Mouse (Mus musculus) adrenal gland, adult (tissue): ENCODE measurements around the gene Nmt1.

Experiments used
- DNase-seq, 2 experiments: peaks; one replicate each; pipeline ENCODE4 v3.0.0; 2022 to 2023; ENCODE audit warnings: low spot score in 1 of 2; ENCODE audit not compliant: inconsistent age in 2 of 2

Gene Nmt1

DNA sequence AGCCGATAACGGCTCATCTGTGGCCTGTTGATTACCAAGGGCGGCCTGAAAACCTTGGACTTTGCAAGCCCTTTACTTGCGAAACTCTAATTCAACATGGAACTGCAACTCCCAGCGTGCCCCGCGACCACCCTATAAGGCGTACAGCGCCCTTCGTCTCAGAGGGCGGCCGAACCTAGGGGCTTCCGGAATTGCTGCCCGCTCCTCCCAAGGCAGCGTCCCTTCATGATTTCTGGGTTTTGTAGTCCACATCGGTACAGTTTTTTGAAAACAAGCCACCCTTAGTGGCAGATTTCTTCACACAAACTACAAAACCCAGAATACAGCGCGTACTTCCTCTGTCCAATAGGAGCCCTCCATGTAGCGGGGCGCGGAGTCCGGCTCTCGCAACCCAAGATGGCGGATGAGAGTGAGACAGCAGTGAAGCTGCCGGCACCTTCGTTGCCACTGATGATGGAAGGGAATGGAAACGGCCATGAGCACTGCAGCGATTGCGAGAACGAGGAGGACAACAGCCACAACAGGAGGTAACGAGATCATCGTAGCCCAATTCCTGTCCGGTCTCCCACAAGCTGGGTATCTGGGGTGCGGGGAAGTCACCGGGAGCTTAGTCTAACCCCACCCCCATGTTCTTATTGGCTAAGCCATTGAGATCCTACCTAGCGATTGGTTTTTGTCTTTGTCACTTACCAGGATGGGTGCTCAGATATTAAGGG, at the start of gene Nmt1, which contains the start of gene Dcakd:
Gene Nmt1 (plus strand): TSS at position 15 of the 716 bp plus-strand sequence.
Gene Dcakd (minus strand): TSS at position 158 of the 716 bp plus-strand sequence.
- peak; percentile 96 to 99 for DNase-seq

GRCm38 (mm10) chr11:102981151-102981890, 46.7 kb upstream of the Nmt1 start:
- peak; percentile 51 to 86 for DNase-seq

DNA sequence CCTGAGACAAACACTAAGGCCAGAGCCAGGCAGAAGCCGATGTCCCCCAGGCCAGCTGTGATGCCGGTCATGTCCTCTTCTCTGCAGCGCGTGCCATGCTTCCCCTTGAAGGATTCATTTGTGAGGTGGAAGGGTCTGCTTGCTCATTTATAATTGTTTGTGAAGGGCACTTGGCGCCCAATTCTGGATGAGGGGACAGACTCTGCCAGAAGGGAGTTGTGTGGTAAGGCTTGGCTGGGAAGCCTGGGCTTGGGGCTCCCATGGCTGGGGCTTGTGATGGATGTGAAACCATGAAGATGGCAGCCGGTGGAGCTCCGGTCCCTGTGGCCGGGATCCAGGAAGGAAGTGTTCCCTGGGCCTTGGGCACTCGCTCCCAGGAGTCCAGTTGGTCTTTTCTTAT, 43.9 kb upstream of the Nmt1 start:
- DNase-seq = peak in 1 of 2 experiments; percentile 19

DNA sequence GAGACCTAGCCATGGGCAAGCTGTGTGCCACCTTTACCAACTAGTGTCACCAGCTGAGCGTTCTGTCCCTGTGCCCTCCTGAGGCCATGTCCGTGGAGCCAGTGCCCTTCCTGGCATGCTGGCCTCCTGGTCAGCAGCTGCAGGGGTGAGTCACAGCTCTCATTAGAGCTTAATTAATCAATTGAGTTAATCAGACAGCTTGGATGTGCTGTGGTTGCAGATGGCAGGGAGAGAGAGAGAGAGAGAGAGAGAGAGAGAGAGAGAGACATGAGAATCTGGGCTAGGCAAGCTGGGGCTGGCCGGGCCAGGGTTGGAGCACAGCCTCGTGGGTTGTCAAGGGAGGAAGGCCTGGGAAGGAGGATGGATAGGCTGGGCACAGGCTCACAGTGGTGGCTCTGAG, 43.4 kb upstream of the Nmt1 start:
- DNase-seq = peak in 1 of 2 experiments; percentile 54

GRCm38 (mm10) chr11:102985160-102985559, 42.8 kb upstream of the Nmt1 start:
- DNase-seq = no peak

DNA sequence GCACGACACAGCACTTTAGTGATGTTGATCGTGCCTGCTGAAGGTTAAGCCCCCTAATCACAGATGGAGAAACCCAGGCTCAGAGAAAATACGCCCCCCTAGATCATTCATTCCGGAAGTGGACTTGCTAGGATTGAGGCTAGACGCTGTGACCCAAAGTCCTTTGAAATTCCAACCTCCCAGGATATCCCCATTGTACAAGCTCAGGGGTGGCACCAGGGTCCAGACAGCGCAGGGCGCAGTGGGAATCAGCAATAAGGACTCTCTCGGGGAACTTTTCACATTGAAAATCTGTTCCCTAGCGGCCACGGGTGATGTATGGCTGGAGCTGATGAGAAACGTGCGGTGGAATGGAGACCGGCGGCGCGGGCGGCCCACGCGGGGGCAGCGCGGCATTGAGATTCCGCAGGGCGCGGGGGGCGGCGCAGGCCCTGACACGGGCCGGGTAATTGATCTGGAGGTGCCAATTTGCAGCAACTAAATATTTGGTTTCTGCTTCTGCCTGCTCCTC, 38.3 kb upstream of the Nmt1 start:
- no peak for DNase-seq

- peak; percentile 75 to 82 for DNase-seq
Measured at GRCm38 (mm10) chr11:102990152-102990663, 37.8 kb upstream of the Nmt1 start.

DNA sequence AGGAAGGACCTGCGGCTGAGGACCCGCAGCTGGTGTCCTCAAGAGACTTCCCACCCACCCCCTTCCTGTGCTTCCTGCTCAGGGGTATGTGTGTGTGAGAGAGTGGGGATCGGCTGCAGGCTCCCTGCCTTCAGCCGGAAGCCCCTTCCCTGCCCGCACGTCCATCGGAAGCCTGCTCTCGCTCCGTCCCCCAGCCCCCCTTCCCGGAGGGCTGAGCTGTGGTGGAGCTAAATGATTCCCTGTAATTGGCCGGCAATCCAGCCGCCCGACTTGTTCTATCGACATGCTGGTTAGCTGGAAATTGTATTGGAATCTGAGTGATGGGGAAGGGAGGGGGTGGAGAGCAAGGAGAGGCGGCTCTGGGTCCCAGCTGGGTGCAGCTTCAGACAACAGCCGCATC, 36.3 kb upstream of the Nmt1 start:
- no peak for DNase-seq

DNA sequence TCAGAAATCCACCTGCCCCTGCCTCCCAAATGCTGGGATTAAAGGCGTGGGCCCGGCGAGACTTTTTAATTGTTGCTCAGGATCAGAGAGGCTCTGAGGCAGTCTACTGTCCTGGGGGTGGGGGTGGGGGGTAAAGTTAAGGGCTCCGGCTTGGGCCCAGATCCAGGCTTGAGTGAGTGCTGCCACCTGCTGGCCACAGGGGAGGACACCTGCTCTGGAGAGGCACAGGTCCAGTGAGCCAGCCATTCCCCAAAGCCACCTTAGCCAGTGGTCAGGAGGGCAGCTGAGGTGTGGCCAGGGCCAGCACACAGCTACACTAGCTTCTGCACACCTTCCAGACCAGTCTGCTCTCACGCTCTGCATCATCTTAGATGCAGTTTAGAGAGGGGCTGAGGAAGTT, 35.0 kb upstream of the Nmt1 start:
- peak; percentile 74 to 88 for DNase-seq

DNA sequence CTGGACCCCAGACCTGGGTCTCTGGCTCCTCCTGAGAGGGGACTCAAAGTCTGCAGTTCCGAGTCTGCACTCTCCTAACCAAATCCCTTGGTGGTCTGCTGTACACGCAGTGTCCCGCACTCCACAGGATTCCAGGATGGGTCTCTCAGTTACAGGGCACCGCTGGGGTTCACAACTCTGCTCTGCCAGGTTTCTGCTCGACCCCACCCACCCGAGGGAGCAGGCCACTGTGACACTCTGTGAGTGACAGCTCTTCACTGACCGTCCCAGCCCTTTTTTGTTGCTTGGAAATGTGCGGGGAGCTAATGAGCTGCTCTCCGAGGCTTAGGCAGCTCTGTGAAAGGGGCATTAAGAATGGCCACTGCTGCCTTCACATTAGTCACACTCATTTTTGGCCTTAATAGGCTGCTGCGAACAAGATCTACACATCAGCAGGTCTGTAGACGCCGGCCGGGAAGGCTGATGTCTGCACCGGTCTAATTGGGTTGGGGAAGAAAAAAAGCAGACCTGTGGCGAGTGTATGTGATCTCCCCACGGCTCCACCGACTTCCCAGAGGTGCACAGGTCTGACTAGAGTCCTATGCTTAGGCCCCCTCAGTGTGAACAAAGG, 34.5 kb upstream of the Nmt1 start:
- no peak for DNase-seq

GRCm38 (mm10) chr11:102994952-102995351, 33.0 kb upstream of the Nmt1 start:
- DNase-seq = no peak

DNA sequence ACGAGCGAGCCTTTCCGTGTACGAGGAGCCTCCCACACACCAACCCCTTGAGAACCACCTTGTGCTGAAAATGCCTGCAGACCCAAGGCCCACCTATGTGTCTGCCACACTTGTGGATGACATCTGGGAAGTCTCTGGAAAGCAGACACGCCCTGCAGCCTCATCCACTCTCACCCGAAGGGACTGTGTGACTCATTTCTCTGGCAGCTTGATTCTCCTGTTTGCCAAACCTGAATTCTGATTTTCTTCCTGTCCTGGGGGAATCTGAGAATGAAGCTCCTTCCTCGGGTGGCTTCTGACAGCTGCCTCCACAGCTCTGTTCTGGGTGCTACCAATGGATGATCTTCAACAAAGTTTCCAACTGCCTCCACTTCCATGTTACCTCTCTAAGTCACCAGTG, 31.6 kb upstream of the Nmt1 start:
- peak; percentile 62 to 74 for DNase-seq

DNA sequence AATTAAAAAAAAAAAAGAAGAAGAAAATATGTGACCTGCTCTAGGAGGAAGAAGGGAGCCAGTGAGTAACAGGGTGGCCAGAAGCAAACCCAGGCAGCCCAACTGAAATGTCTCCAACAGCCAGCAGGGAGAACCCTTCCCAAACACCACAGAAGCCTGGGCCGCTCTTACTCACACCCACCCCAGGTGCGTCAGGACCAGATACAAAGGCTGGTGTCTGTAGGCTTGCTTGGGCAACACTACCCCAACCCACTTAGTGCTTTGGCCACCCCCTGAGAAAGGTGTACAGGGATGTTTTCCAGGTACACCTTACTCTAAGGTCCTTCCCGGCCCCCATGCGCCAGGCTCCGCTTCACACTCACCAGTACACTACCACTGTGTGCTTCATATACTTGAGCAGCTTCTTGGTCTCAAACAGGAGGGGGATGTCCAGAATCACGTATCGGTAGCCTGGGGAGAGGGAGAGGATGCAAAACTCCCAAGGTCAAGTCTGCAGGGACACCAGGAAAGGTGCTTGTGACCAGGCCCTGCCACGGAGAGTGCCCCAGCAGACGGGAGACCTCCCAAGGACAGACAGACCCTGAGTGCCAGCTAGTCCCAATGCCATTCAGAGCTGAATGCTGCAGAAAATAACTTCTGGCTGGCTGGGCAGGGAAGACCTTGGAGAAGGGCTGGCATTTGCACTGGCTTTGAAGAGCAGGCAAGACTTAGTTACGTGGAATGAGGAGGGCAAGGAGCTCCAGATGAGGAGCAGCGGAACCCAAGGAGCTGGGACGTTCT, 30.8 kb upstream of the Nmt1 start:
- peak; percentile 80 to 87 for DNase-seq

GRCm38 (mm10) chr11:102998254-102998576, 29.8 kb upstream of the Nmt1 start:
- DNase-seq = no peak

DNA sequence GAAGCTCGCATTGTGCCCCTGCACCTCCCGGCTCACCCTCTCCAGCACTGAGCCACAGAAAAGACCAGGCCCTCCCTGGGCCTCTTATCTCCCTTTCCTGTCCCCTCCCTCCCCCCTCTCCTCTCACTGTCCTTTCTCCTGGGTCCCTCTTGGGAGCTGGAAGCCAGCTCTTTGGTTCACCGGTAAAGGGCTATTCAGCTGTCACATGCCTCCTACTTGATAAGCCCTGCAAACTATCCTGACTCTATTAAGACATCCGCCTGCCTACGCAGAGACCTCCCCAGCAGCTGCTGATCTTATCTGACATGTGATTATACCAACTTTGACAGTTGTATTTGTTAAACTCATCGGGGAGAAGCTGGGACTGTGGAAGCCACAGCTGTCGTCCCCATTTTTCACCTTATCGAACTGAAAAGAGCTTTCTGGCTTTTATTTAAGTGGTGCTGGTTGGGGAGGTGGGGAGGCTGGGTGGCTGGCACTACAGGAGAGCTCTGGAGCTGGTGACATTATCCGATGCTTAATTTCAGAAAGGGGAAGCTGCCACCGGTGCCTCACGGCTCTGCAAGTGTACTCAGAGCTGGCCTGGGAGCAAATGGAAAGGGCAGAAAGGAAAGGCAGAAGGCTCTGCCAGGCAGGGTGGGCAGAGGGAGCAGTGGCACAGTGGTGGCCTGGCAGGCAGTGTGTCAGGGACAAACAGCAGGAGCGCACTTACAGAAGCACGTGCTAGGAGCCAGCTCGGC, 29.2 kb upstream of the Nmt1 start:
- DNase-seq = peak; percentile 50 to 74

DNA sequence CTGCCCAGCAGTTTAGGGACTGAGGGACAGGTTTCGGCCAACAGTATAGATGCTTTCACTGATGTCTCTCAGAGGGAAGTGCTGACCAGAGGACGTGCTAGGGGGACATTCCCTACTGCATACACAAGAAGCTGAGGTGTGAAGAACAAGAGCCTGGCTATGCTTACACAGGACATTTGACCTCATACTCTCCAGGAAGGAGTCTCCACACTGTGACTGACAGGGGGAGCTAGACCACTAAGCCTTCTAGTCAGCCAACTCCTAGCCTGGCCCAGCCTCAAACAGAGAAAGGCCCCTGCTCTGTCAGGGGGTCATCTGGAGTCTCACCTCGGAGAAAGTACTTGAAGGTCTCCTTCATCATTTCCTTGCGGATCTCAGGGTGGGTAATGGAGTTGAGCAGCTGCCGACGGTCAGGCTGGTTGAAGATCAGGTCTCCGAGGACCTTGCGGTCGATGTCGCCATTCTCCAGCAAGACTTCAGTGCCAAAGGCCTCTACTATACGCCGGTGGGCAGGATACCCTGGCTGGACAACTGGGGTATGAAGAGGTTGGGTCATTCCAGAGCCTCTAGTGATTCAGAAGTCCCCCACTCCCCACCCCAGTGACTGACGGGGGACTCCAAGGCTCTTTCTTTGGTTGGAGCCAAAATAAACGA, 28.5 kb upstream of the Nmt1 start:
- no peak for DNase-seq

GRCm38 (mm10) chr11:103000111-103000510, 27.9 kb upstream of the Nmt1 start:
- DNase-seq = peak in 1 of 2 experiments; percentile 37

- no peak for DNase-seq
Measured at GRCm38 (mm10) chr11:103001063-103001462, 26.9 kb upstream of the Nmt1 start.

- peak; percentile 87 to 89 for DNase-seq
Measured at GRCm38 (mm10) chr11:103003210-103003609, 24.8 kb upstream of the Nmt1 start.

DNA sequence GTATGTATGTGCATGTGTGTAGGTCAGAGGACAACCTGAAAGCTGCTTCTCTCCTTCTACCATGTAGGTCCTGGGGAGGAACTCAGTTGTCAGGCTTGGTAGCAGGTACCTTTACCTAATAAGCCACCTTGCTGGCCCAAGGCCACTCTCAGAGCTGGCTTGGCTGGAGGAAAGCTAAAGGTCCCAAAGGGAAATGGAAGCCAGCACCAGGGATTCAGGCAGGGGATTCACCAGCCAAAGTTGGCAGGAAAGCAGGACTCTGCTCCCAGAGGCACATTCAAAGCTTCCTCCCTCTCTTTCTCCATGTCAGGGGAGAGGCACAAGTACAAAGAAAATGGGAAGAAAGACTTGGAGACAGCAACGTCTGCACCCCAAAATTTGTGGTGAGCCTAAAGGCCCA, 23.1 kb upstream of the Nmt1 start:
- DNase-seq = no peak
